Mouse (Mus musculus) G1E-ER4 (cell line): Measurements from ENCODE around the gene Gm28778. TPM values are rescaled to one million over a fixed set of nuclear protein-coding genes. Genes with fewer than 3 reads are reported as not detected.

Experiments
- GATA1 ChIP-seq: IDR thresholded peaks from one replicate; pipeline ENCODE4 v1.8.0; 2012; ENCODE audit warnings: low read length, inconsistent platforms
- polyA plus RNA-seq: library from polyadenylated mRNA; stranded (reverse); fragments of >175 nt; gene quantifications from 2 replicates; pipeline ENCODE4 v1.2.3, GENCODE M21; 2012

Gene Gm28778
- not detected in 2 replicates for polyA plus RNA-seq

DNA sequence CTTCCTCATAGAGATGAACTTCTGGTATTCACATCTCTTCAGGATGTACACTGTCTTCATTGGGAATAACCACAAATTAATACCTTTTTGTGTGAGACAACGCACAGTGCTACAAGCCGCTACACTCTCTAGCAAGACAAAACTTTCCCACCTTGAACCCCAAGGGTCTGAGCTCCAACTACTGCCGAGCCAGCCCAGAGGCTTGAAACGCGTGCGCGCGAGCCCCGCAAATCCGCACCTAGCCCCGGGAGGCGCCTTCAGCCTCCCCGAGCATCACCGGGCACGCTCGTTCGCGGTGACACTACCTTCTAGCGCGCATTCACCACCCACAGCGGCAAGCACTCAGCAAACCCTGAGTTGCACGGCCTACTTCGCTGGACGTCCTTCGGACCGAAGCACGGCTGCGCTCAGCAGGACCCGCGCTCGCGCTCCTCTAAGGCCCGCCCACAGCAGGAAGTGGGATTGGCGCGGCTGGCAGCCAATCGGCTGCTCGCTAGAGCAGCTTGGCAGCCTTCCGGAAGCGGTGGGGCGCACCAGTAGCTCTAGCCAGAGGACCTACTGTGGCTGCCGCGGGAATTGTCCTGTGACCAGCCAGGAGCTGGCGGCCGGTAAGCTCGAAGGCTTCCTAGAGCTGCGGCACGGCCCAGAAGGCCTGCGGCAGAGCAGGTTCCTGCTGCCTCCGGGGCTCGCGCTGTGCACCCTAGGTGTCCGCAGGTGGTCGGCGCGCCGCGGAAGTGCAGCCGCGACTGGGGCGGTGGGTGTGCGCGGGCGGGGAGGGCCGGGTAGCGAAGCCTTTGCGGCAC is at the start of gene Gm28778, which contains the start of the genes Pms1 and Ormdl1:
TSS of gene Gm28778 (plus strand) at position 531 of the 803 bp plus-strand sequence.
TSS of gene Pms1 (minus strand) at position 438 of the 803 bp plus-strand sequence.
TSS of gene Ormdl1 (plus strand) at position 515 of the 803 bp plus-strand sequence.
- no peak for TF ChIP-seq GATA1

GRCm38 (mm10) chr1:53269901-53270300 is 27.0 kb upstream of the Gm28778 start:
- TF ChIP-seq GATA1: no peak

DNA sequence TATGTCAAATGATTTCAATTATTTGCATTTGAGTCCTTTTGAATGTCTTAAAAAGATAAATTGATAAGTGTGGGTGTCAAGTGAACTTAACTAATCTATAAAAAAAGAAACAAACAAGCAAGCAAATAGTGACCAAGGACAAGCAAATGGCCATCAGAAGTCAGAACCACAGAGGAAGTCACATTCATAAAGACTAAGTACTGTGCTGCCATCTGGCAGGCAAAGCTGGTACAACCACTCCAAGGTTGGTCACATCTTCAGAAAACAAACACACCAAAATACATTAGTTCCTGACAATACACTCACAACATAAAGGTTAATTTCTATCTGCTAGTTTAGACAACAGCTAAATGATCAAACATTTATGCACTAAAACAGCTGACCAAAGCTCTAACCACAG is 24.3 kb upstream of the Gm28778 start:
- TF ChIP-seq GATA1: no peak

GRCm38 (mm10) chr1:53291197-53291596 is 5.7 kb upstream of the Gm28778 start:
- no peak for TF ChIP-seq GATA1

GRCm38 (mm10) chr1:53300506-53300905 is 3.6 kb downstream of the Gm28778 start:
- TF ChIP-seq GATA1: no peak

DNA sequence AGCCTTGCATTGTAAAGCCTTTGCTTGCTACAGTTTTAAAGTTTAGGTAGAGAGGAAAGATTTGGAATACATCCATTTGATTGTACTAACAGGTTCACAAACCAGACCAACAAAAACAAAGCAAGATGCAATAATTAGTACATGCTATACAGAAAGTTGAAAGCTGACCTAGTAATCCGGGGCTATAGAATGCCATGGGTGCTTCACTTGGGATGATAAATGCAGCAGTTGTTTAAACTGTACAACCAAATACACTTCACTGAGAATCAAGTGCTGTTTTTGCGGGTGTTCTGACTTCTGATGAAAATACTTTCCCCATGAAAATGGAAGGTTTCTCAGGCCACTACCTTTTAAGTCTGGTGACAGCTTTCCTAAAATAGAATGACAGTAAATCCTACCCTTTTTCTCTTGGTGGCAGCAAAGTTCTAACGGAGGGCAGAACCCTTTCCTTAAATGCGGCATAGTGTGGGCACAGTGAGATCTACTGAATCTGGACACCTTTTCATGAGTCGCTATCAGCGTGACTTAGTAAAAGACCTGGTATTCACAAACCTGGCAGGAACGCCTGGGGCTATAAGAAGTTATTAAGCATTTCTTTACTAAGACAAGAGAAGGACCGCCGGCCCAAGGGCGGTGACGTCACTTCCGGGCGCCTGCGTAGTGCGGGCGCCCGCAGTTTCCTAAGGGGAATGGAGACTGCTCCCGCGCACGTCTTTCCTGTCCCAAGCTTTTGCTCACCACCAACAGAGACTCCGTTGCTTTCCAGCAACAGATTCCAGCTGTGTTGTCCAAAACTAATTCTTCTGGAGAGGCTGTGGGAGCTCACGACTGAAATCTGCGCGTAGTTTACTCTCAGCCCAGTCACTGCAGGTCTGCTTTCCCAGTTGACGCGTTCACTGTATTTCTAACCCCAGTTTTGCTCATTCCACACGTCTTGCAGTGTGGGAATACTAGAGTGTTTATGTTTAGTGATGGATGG is 16.4 kb downstream of the Gm28778 start, which contains the start of gene Osgepl1:
TSS of gene Osgepl1 (plus strand) at position 636 of the 979 bp plus-strand sequence.
- no peak for TF ChIP-seq GATA1

DNA sequence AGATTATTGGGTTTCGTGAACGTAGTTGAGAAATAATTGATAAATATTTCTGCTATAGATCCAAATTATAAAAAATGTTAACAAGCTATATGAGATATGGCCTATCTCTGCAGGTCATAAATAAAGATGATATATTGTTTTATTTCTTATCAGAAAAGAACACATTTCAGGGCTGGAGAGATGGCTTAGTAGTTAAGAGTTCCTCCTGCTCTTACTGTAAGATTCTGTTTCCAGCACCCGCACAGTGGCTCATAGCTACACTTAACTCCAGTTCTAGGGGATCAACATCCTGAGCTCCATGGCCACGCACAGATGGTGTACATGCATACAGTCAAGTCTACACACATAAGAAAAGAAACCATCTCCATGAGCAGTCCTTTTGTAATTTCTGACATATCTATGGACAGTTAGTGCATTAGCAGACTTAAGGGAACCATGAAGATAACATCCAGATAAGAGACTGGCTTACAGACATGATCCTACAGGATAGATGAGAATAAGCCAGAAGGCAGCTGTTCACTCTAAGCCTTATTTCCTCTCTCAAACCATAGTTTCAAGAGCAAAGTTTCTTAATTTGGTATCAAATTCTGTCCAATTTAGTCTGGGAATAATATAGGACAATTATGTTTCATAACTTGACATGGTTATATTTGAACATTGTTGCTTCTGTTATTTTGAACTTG is 24.9 kb downstream of the Gm28778 start:
- peak; percentile 12 for TF ChIP-seq GATA1

DNA sequence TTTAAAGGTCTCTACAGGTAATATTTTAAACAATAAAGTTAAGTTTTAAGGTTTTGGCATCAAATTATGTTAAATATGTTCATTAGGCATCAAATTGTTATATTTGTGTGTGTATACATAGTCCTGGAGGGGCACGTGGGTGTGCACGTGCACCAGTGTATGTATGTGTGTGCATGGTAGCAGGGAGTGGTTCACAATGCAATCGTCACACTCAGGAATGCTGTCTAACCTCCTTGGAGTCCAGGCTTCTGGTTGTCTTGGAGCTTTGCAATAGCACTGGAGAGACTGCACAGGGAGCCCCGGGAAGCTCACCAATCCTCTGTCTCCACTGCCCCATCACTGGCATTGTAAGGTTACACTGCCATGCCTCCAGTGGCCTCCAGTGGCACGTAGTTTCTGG is 26.3 kb downstream of the Gm28778 start:
- TF ChIP-seq GATA1: no peak

- TF ChIP-seq GATA1: no peak
These were observed 27.4 kb downstream of the Gm28778 start for GRCm38 (mm10) chr1:53324277-53324676.

- no peak for TF ChIP-seq GATA1
These were observed 28.1 kb downstream of the Gm28778 start for GRCm38 (mm10) chr1:53324827-53325494.

DNA sequence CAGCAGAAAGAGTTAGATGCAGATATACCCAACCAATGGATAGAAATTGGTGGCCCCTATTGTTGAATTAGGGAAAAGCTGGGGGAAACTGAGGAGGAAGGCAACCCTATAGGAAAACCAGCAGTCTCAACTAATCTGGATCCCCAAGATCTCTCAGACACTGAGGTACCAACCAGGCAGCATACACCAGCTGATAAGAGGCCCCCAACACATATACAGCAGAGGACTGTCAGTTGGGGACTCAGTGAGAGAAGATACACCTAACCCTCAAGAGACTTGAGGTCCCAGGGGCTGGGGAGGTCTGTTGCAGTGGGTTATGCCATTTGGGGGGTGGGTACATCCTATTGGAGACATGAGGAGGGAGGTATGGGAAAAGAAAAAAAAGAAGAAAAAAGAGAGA is 38.6 kb downstream of the Gm28778 start:
- TF ChIP-seq GATA1: no peak

DNA sequence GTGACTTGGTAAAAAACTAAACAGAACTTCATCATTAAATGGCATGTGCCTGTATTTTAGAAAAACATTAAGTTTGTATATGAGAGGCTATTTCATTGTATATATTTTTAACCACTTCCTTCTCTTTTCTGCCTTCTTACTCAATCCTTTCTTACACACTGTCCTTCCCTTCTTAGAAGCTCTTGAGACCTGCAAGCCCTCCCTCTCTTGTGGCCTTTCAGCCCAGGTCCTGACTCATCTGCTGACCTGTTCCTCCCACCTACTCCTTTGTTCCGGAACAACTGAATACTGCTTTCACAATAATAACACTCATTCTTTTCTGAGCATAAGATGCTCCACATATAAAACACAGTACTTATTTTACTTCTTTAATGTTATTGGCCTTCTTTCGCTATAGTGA is 44.2 kb downstream of the Gm28778 start:
- TF ChIP-seq GATA1: no peak

DNA sequence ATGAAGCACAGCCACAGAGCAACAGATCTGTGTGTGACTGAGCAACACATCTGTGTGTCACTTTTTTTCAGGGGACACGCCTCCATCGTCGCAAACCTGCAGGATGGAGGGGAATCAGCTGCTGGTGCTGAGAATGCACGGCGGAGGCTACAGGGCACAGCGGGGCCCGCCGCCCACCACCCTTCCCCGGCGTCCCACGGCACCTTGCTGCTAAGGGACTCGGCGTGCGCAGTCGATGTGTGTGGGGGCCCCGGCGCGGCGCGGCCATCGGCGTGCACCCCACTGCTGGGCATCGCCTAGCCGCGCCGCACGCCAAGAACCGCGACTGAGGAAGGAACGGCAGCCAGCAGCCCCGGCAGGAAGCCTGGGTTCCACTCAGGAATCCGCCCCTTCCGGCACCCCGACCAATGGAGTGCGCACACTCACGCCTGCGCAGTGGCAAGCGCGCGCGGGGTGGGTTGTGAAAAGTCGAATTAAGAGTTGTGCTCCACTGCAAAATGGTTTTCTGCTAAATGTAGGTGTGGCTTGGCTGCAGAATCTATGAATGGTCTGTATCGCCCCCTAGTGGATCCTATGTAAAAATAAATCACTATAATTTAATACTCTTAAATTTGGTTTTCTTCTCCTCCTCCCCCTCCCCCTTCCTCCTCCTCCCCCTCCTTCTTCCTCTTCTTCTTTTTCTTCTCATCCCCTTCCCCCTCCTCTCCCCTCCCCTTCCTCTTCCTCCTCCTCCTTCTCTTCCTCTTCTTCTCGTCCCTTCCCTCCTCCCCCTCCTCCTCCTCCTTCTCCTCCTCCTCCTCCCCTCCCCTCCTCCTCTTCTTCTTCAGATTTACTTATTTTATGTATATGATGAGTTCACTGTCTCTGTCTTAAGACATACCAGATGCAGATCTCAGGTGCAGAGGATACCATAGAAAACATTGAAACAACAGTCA is 55.7 kb downstream of the Gm28778 start, which contains the start of the genes Asdurf, Gm28551 and Asnsd1:
TSS of gene Asdurf (minus strand) at position 293 of the 935 bp plus-strand sequence.
TSS of gene Gm28551 (minus strand) at position 341 of the 935 bp plus-strand sequence.
TSS of gene Asnsd1 (minus strand) at position 426 of the 935 bp plus-strand sequence.
- TF ChIP-seq GATA1: no peak
